Mouse (Mus musculus) G1E (cell line): ENCODE results near the gene Tfdp2.

Source experiments
- CTCF ChIP-seq: IDR thresholded peaks from 2 replicates; pipeline ENCODE4 v1.5.1; 2012; ENCODE audit warnings: low read depth, low read length, inconsistent platforms, mixed read lengths
- GATA1 ChIP-seq: IDR thresholded peaks from 2 replicates; pipeline ENCODE4 v1.6.1; 2012; ENCODE audit warnings: borderline replicate concordance, low read length, inconsistent platforms, mixed read lengths
- GATA2 ChIP-seq: IDR thresholded peaks from 2 replicates; pipeline ENCODE4 v1.6.1; 2012; ENCODE audit warnings: low read depth, low read length, inconsistent platforms, borderline replicate concordance
- TAL1 ChIP-seq: conservative IDR thresholded peaks from 2 replicates; pipeline ENCODE4 v1.6.1; 2012; ENCODE audit warnings: low read depth, low read length, inconsistent platforms, mixed read lengths

GRCm38 (mm10) chr9:96371075-96371474 lies 175.0 kb downstream of the Tfdp2 start:
- TF ChIP-seq CTCF: no peak
- no peak for TF ChIP-seq GATA1
- TF ChIP-seq TAL1: no peak
- no peak for TF ChIP-seq GATA2
